Mouse (Mus musculus) ES-E14 (cell line): ENCODE results near the gene Scgb1b3. TPM values are rescaled to one million over a fixed set of nuclear protein-coding genes. Genes with fewer than 3 reads are reported as not detected.

Source experiments
- DNase-seq: peaks from one replicate; pipeline ENCODE4 v3.0.0-alpha.2; 2013; ENCODE audit warnings: low read depth, low spot score
- H3K27ac ChIP-seq: 2 replicates; pipeline ENCODE4 v1.5.1; 2012; ENCODE audit warnings: low read depth, mild to moderate bottlenecking, low read length, moderate library complexity, mixed read lengths; ENCODE audit not compliant: poor library complexity, insufficient read depth, severe bottlenecking
- H3K36me3 ChIP-seq: 2 replicates; pipeline ENCODE4 v1.6.1; 2012; ENCODE audit warnings: mild to moderate bottlenecking, low read length, moderate library complexity, mixed read lengths; ENCODE audit not compliant: control insufficient read depth, poor library complexity, insufficient read depth, severe bottlenecking
- H3K4me1 ChIP-seq, 2 experiments: fragments of 150-350 bp in 1 of 2; sonication (generic) in 1 of 2; 2 replicates each; pipeline ENCODE4 v1.6.1; 2012; ENCODE audit warnings: low read length in 2 of 2, mild to moderate bottlenecking in 1 of 2, mixed read lengths in 1 of 2; ENCODE audit not compliant: control insufficient read depth in 2 of 2, insufficient read depth in 2 of 2, poor library complexity in 1 of 2
- H3K4me3 ChIP-seq, 2 experiments: fragments of 150-350 bp in 1 of 2; sonication (generic) in 1 of 2; 2 replicates each; pipeline ENCODE4 v1.5.1; 2012; ENCODE audit warnings: low read length in 2 of 2, low read depth in 1 of 2, mild to moderate bottlenecking in 1 of 2, mixed read lengths in 1 of 2; ENCODE audit not compliant: insufficient read depth in 1 of 2, poor library complexity in 1 of 2, severe bottlenecking in 1 of 2
- H3K9ac ChIP-seq: 2 replicates; pipeline ENCODE4 v1.6.1; 2012; ENCODE audit warnings: low read depth, mild to moderate bottlenecking, low read length, mixed read lengths; ENCODE audit not compliant: poor library complexity, insufficient read depth, severe bottlenecking
- H3K9me3 ChIP-seq: fragments of 150-350 bp; sonication (generic); 2 replicates; pipeline ENCODE4 v1.6.1; 2012; ENCODE audit warnings: low read depth, mild to moderate bottlenecking, low read length; ENCODE audit not compliant: control insufficient read depth, insufficient read depth
- CHD2 ChIP-seq: IDR thresholded peaks from 2 replicates; pipeline ENCODE4 v1.6.1; 2014; ENCODE audit warnings: mild to moderate bottlenecking, low read depth, low read length, inconsistent platforms
- HCFC1 ChIP-seq: IDR thresholded peaks from 2 replicates; pipeline ENCODE4 v1.6.1; 2012; ENCODE audit warnings: low read length, inconsistent platforms, borderline replicate concordance; ENCODE audit not compliant: insufficient read depth
- MAFK ChIP-seq: IDR thresholded peaks from 2 replicates; pipeline ENCODE4 v1.6.1; 2014; ENCODE audit warnings: mild to moderate bottlenecking, low read depth, low read length, inconsistent platforms; ENCODE audit not compliant: insufficient read depth
- ZC3H11A ChIP-seq: IDR thresholded peaks from 2 replicates; pipeline ENCODE4 v1.6.1; 2012; ENCODE audit warnings: low read depth, mild to moderate bottlenecking, inconsistent platforms, low read length, borderline replicate concordance
- ZNF384 ChIP-seq: IDR thresholded peaks from 2 replicates; pipeline ENCODE4 v1.6.1; 2012; ENCODE audit warnings: low read depth, low read length, inconsistent platforms
- in situ Hi-C, 2 experiments: fragments of 600-800 bp; cut with MboI; formaldehyde crosslinking; loops; one replicate each; pipeline ENCODE4 v1.15.1; 2025; ENCODE audit warnings: low sequenced_read_pairs in 2 of 2, inconsistent platforms in 1 of 2; ENCODE audit not compliant: unreplicated experiment in 2 of 2
- total RNA-seq: library from RNA; depleted of rRNA; stranded (reverse); fragments of 300-350 nt; gene quantifications from 2 replicates; pipeline ENCODE4 v1.2.3, GENCODE M21; 2012; rRNA removed

The Scgb1b3 gene
- not detected in 2 replicates for total RNA-seq

DNA sequence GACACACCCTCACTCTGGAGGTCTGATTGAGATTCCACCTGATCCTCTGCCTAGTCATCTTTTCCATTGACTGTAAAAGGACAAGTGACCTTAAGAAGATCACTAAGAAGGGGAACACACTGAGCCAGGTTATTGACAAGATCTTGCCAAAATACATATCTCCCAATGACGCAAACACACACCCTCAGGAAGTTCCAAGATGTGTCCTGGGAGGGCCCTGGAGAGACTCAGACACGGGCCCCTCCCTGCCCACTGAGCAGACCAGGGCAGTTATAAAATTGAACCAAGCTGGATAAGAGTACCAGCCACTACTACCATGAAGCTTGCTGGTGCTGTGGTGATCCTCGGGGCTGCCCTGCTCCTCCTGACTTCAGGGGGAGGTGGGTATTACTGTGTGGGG, at the start of gene Scgb1b3:
Gene Scgb1b3, plus strand, starts transcription at position 301 of the 400 bp plus-strand sequence.
- peaks cover 3% of the 10 kb centered on the region; the same call in 1 of the 2 replicates for H3K9me3 ChIP-seq
- H3K4me3 ChIP-seq, result no peak within 1 kb of the TSS
- no peak within 1 kb of the TSS for H3K9ac ChIP-seq
- H3K36me3 ChIP-seq, result no peaks in the 10 kb centered on the region
- H3K4me1 ChIP-seq, result no peaks in the 10 kb centered on the region
- no peak for DNase-seq
- in situ Hi-C loops, result no loop called here
- TF ChIP-seq HCFC1, result no peak
- no peak for TF ChIP-seq ZC3H11A
- TF ChIP-seq CHD2, result no peak
- no peak for TF ChIP-seq ZNF384
- no peak for TF ChIP-seq MAFK
- no peak within 1 kb of the TSS for H3K27ac ChIP-seq

DNA sequence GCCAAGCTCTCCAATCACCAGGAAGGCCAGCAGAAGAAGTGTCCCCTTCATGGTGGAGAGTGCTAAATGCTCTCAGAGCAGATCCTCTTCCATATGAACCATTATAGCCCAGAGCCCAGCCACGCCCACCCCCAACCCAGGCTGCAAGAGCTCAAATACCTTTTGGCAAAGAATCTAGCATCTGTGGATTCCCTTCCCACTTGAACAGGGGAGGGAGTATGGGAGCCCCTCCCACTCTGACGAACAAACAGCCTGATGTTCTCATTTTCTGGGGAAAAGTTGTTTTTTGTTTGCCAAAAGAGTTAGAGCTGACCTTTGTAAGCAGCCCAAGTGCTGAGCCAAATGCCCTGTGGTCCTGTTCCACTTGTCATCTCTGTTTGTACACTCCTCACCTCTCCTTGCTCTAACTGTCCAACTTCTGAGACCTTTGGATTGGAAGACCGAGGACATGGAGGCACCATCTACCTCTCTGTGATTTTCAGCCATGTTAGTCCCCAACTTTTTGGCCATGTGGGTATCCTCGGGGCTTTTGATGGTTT, 13.3 kb upstream of the Scgb1b3 start, which contains the start of gene Scgb2b3:
Gene Scgb2b3, minus strand, starts transcription at position 51 of the 539 bp plus-strand sequence.
- H3K36me3 ChIP-seq, result no peaks in the 10 kb centered on the region
- H3K9me3 ChIP-seq, result no peaks in the 10 kb centered on the region
- H3K4me3 ChIP-seq, result no peak within 1 kb of the TSS
- in situ Hi-C loops, result no loop called here
- no peak within 1 kb of the TSS for H3K27ac ChIP-seq
- H3K9ac ChIP-seq, result no peak within 1 kb of the TSS
- no peak for DNase-seq
- no peaks in the 10 kb centered on the region for H3K4me1 ChIP-seq
- TF ChIP-seq CHD2, result no peak
- no peak for TF ChIP-seq HCFC1
- no peak for TF ChIP-seq ZC3H11A
- TF ChIP-seq MAFK, result no peak
- TF ChIP-seq ZNF384, result no peak

Other genes starting within 250 kb of the Scgb1b3 start
- 16.3 and 17.3 TPM in 2 replicates for gene Scn1b, start 248.6 kb upstream of the Scgb1b3 start, total RNA-seq
- gene Gramd1a, start 219.7 kb upstream of the Scgb1b3 start, total RNA-seq, result 44.2 and 76.2 TPM in 2 replicates
- gene Scgb2b2, start 85.1 kb upstream of the Scgb1b3 start, total RNA-seq, result not detected in 2 replicates
- not detected in 2 replicates for gene Scgb1b2, start 83.8 kb upstream of the Scgb1b3 start, total RNA-seq
- not detected in 2 replicates for gene Scgb2b3, start 13.5 kb upstream of the Scgb1b3 start, total RNA-seq